Mouse (Mus musculus) stomach, embryonic 15.5 days (tissue): ENCODE results near the gene Krt25. TPM values are rescaled to one million over a fixed set of nuclear protein-coding genes. Genes with fewer than 3 reads are reported as not detected.

ENCODE experiments used
- ATAC-seq: fragments of 200-750 bp; cut with Nextera tagmentation; 2 replicates; pipeline ENCODE4 v1.8.0; 2017; ENCODE audit warnings: low read depth, moderate number of reproducible peaks, moderate TSS enrichment; ENCODE audit not compliant: insufficient read depth, low FRiP score
- H3K27ac ChIP-seq: fragments of 300-500 bp; sonication (generic); 2 replicates; pipeline ENCODE4 v1.5.1; 2015; ENCODE audit warnings: mild to moderate bottlenecking, inconsistent platforms
- H3K27me3 ChIP-seq: fragments of 300-500 bp; sonication (generic); replicated peaks from 2 replicates; pipeline ENCODE4 v1.6.1; 2015; ENCODE audit warnings: inconsistent platforms
- H3K36me3 ChIP-seq: fragments of 300-500 bp; sonication (generic); 2 replicates; pipeline ENCODE4 v1.6.1; 2015; ENCODE audit warnings: inconsistent platforms
- H3K4me1 ChIP-seq: fragments of 300-500 bp; sonication (generic); 2 replicates; pipeline ENCODE4 v1.6.1; 2015; ENCODE audit warnings: inconsistent platforms
- H3K4me2 ChIP-seq: fragments of 300-500 bp; sonication (generic); 2 replicates; pipeline ENCODE4 v1.6.1; 2015; ENCODE audit warnings: mild to moderate bottlenecking, inconsistent platforms
- H3K4me3 ChIP-seq: fragments of 300-500 bp; sonication (generic); replicated peaks from 2 replicates; pipeline ENCODE4 v1.5.1; 2015; ENCODE audit warnings: inconsistent platforms
- H3K9ac ChIP-seq: fragments of 300-500 bp; sonication (generic); 2 replicates; pipeline ENCODE4 v1.6.1; 2015; ENCODE audit warnings: inconsistent platforms
- H3K9me3 ChIP-seq: fragments of 300-500 bp; sonication (generic); 2 replicates; pipeline ENCODE4 v1.6.1; 2016; ENCODE audit warnings: inconsistent platforms
- WGBS: fragments of 180-500 bp; shearing (Covaris S2); methylation state at CpG from one replicate; pipeline ENCODE4 v1.1.7; 2015; 5-methylcytosine and 5-hydroxymethylcytosine counted together
- polyA plus RNA-seq: library from polyadenylated mRNA; unstranded; fragments of >200 nt; fragmentation: Nextera tagmentation; extraction: Ambion mirVana; gene quantifications from 2 replicates; pipeline ENCODE4 v1.2.1, GENCODE M21; 2015

Krt25 gene
- polyA plus RNA-seq, 1 experiment from 2014 or later = 0.06 TPM

DNA sequence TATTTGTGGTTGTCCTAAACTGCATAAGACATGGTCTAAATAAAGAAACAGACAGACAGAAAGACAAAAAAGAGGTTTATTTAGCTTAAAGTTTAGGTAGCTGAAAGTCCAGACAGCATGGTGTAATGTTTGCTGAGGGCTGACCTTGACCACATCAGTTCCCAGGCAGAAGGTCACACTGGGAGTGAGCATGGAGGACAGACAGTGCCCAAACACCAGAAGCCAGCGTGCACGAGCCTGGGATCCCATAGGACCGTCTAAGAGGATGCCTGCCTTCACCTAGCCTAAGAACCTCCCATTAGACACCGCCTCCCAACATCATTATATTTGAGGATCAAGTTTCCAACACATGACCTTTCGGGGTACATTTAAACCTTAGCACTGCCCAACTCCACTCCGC is 47.1 kb downstream of the Krt25 start:
- 77% methylated on average over 6 of the region's 6 CpGs for WGBS
- H3K36me3 ChIP-seq = no peaks in the 10 kb centered on the region
- ATAC-seq = no peak

DNA sequence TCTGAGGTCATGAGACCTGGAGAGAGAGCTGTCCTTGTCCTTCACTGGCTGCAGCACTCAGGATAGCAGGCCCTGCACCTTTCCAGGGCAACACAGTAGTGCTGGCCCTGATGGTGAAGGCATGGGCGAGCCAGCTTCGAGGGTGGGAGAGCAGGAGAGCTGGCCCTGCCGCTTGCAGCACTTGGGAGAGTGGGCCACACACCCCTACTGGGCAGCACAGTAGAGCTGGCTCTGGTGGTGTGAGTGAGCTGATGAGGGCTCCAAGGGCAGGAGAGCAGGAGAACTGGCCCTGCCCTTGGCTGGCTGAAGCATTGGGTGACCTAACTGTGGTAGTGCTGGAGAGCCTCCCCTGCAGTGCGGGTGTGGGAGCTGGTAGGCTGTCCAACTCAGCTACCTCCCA is 50.0 kb downstream of the Krt25 start:
- Histone ChIP-seq H3K4me1 (no peaks in the 10 kb centered on the region), H3K4me2 (no peak overlapping the region), H3K27ac (no peak overlapping the region), H3K27me3 (no peaks in the 10 kb centered on the region), H3K36me3 (no peaks in the 10 kb centered on the region), H3K9ac (no peak overlapping the region), H3K4me3 (no peak overlapping the region), H3K9me3 (no peaks in the 10 kb centered on the region)
- 90% methylated on average over 4 of the region's 4 CpGs for WGBS
- ATAC-seq = no peak

More for the DNA sequence above, 47.1 kb downstream of the Krt25 start:
- H3K9me3 ChIP-seq = no peaks in the 10 kb centered on the region
- H3K4me2 ChIP-seq = no peak overlapping the region
- no peaks in the 10 kb centered on the region for H3K27me3 ChIP-seq
- no peaks in the 10 kb centered on the region for H3K4me1 ChIP-seq
- H3K4me3 ChIP-seq = no peak overlapping the region
- no peak overlapping the region for H3K27ac ChIP-seq
- no peak overlapping the region for H3K9ac ChIP-seq

DNA sequence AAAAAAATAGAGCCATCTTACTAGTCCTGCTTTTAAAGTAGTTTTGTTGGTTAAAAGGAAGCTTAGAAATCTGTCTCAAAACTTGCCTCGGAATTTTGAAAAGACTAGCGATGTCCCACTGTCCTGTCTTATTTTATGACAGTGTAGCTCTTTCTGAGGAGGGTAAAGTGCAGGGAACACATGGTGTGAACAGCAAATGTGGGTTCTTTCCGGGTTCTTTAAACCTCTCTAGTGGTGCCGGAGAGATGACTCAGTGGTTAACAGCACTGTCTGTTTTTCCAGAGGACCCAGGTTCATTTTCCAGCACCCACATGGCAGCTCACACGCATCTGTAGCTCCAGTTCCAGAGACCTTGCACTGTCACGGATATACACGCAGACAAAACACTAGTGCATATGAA is 53.6 kb downstream of the Krt25 start:
- no peak for ATAC-seq
- H3K9ac ChIP-seq = no peak overlapping the region
- WGBS = 72% methylated on average over 7 of the region's 7 CpGs

DNA sequence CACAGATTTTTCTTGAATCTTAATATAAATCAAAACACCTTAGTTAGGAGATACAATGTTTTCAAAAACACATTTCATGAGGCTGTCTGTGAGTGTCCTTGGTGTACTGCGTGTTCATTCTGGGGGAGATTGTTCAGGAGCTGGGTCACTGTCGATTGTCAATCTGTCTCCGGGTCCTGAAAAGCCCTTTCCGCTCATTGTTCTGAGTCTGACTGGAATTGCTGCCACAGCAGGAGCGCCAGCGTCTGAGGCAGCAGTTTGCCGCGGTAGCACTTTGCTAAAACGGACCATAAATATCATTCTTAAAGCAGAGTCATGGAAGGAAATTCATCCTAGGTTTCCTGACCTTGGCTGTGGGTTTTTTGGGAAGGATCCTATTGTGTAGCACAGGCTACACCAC is 57.0 kb downstream of the Krt25 start:
- Histone ChIP-seq H3K27me3 (no peaks in the 10 kb centered on the region), H3K27ac (no peak overlapping the region), H3K9me3 (no peaks in the 10 kb centered on the region), H3K36me3 (no peaks in the 10 kb centered on the region), H3K4me2 (no peak overlapping the region), H3K4me3 (no peak overlapping the region), H3K4me1 (no peaks in the 10 kb centered on the region), H3K9ac (no peak overlapping the region)
- 50% methylated on average over 9 of the region's 9 CpGs for WGBS
- ATAC-seq = no peak

More for the DNA sequence above, 53.6 kb downstream of the Krt25 start:
- no peak overlapping the region for H3K4me3 ChIP-seq
- H3K27ac ChIP-seq = no peak overlapping the region
- H3K27me3 ChIP-seq = no peaks in the 10 kb centered on the region
- H3K36me3 ChIP-seq = no peaks in the 10 kb centered on the region
- H3K9me3 ChIP-seq = no peaks in the 10 kb centered on the region
- no peaks in the 10 kb centered on the region for H3K4me1 ChIP-seq
- H3K4me2 ChIP-seq = no peak overlapping the region

Other genes with a start within 250 kb of the Krt25 start
- gene Tns4, start 233.6 kb downstream of the Krt25 start, polyA plus RNA-seq = 1.4 and 1.5 TPM in 2 replicates
- gene Ccr7, start 167.9 kb downstream of the Krt25 start, polyA plus RNA-seq = 0.21 and 0.27 TPM in 2 replicates
- 202 and 210 TPM in 2 replicates for gene Smarce1, start 91.9 kb downstream of the Krt25 start, polyA plus RNA-seq
- 0.17 and 0.31 TPM in 2 replicates for gene Krt222, start 78.9 kb downstream of the Krt25 start, polyA plus RNA-seq
- gene Krt24, start 37.7 kb downstream of the Krt25 start, polyA plus RNA-seq = not detected in 2 replicates
- gene Krt26, start 15.0 kb upstream of the Krt25 start, polyA plus RNA-seq = 0.06 TPM in 1 of 2 replicates, not detected in the other
- gene Krt27, start 28.2 kb upstream of the Krt25 start, polyA plus RNA-seq = not detected in 2 replicates
- gene Krt28, start 52.0 kb upstream of the Krt25 start, polyA plus RNA-seq = 0.08 TPM in 2 replicates
- 22.2 and 24.5 TPM in 2 replicates for gene Krt10, start 66.4 kb upstream of the Krt25 start, polyA plus RNA-seq
- 0.09 TPM in 1 of 2 replicates, not detected in the other for gene Krt12, start 99.3 kb upstream of the Krt25 start, polyA plus RNA-seq
- 17.1 and 19.7 TPM in 2 replicates for gene Krt20, start 115.2 kb upstream of the Krt25 start, polyA plus RNA-seq
- 33.1 and 41.9 TPM in 2 replicates for gene Krt23, start 170.2 kb upstream of the Krt25 start, polyA plus RNA-seq
- not detected in 2 replicates for gene Krt39, start 198.4 kb upstream of the Krt25 start, polyA plus RNA-seq
- not detected in 2 replicates for gene Krt40, start 220.2 kb upstream of the Krt25 start, polyA plus RNA-seq
- gene Krtap3-3, start 227.9 kb upstream of the Krt25 start, polyA plus RNA-seq = not detected in 2 replicates
- not detected in 2 replicates for gene Krtap3-2, start 233.9 kb upstream of the Krt25 start, polyA plus RNA-seq
- not detected in 2 replicates for gene Gm11939, start 236.5 kb upstream of the Krt25 start, polyA plus RNA-seq
- gene Krtap3-1, start 243.7 kb upstream of the Krt25 start, polyA plus RNA-seq = not detected in 2 replicates